Mouse (Mus musculus): ENCODE results near the gene Clec14a. TPM values are rescaled to one million over a fixed set of nuclear protein-coding genes. Genes with fewer than 3 reads are reported as not detected.
A peak's percentile ranks its signal among the peaks of the same experiment; 100 is the strongest.
"Not testable (repeated sequence)": the region's sequence is repeated elsewhere in the genome, so short reads cannot be mapped to it uniquely, and the experiment has no call there.

The Clec14a gene
- not detected in 2 replicates for polyA plus RNA-seq (2012; ENCODE audit: insufficient read depth, low replicate concordance)

- Histone ChIP-seq H3K36me3 (replicated peaks; ENCODE audit: low read length) (no peaks in the 10 kb centered on the region), H3K4me1 (peaks cover 15% of the 10 kb centered on the region), H3K9me3 (0 out of 2 replicates have a peak, but pooled peaks cover 6% of the 10 kb centered on the region), H3K4me3 (replicated peaks) (peak within 1 kb of the TSS; percentile 88), H3K27me3 (replicated peaks) (peaks cover 18% of the 10 kb centered on the region)
- TF ChIP-seq GATA1 (IDR thresholded peaks at IDR 0.05; ENCODE audit: borderline replicate concordance, low read length) (no peak), FLI1 (IDR thresholded peaks at IDR 0.05; ENCODE audit: low read length) (no peak)
Observed at GRCm38 (mm10) chr12:58268563-58269501, at the start of gene Clec14a. TSS of gene Clec14a (minus strand) at chr12:58269290.

- TF ChIP-seq GATA1 (IDR thresholded peaks at IDR 0.05; ENCODE audit: borderline replicate concordance, low read length), result no peak
- TF ChIP-seq FLI1 (IDR thresholded peaks at IDR 0.05; ENCODE audit: low read length), result no peak
- no peaks in the 10 kb centered on the region for H3K9me3 ChIP-seq
- no peaks in the 10 kb centered on the region for H3K36me3 ChIP-seq (replicated peaks; ENCODE audit: low read length)
- H3K27me3 ChIP-seq (replicated peaks), result no peaks in the 10 kb centered on the region
- no peak overlapping the region for H3K4me3 ChIP-seq (replicated peaks)
- H3K4me1 ChIP-seq, result no peaks in the 10 kb centered on the region
Observed at GRCm38 (mm10) chr12:58307835-58308234, 38.7 kb upstream of the Clec14a start.

- not testable (repeated sequence) for H3K9me3 ChIP-seq; H3K4me1 ChIP-seq; H3K4me3 ChIP-seq (replicated peaks); H3K27me3 ChIP-seq (replicated peaks); H3K36me3 ChIP-seq (replicated peaks; ENCODE audit: low read length)
Observed at GRCm38 (mm10) chr12:58306402-58306801, 37.3 kb upstream of the Clec14a start.

- no peak overlapping the region for H3K4me3 ChIP-seq (replicated peaks)
- no peaks in the 10 kb centered on the region for H3K27me3 ChIP-seq (replicated peaks)
- H3K36me3 ChIP-seq (replicated peaks; ENCODE audit: low read length), result no peaks in the 10 kb centered on the region
- TF ChIP-seq GATA1 (IDR thresholded peaks at IDR 0.05; ENCODE audit: borderline replicate concordance, low read length) (no peak), FLI1 (IDR thresholded peaks at IDR 0.05; ENCODE audit: low read length) (no peak)
- no peaks in the 10 kb centered on the region for H3K9me3 ChIP-seq
- H3K4me1 ChIP-seq, result no peaks in the 10 kb centered on the region
Observed at GRCm38 (mm10) chr12:58305567-58305966, 36.5 kb upstream of the Clec14a start.

- Histone ChIP-seq H3K4me3 (replicated peaks) (no peak overlapping the region), H3K27me3 (replicated peaks) (no peaks in the 10 kb centered on the region), H3K36me3 (replicated peaks; ENCODE audit: low read length) (no peaks in the 10 kb centered on the region), H3K4me1 (no peaks in the 10 kb centered on the region), H3K9me3 (no peaks in the 10 kb centered on the region)
- TF ChIP-seq GATA1 (IDR thresholded peaks at IDR 0.05; ENCODE audit: borderline replicate concordance, low read length) (no peak), FLI1 (IDR thresholded peaks at IDR 0.05; ENCODE audit: low read length) (no peak)
Observed at GRCm38 (mm10) chr12:58296980-58297379, 27.9 kb upstream of the Clec14a start.

- H3K4me3 ChIP-seq (replicated peaks), result no peak overlapping the region
- TF ChIP-seq FLI1 (IDR thresholded peaks at IDR 0.05; ENCODE audit: low read length) (no peak), GATA1 (IDR thresholded peaks at IDR 0.05; ENCODE audit: borderline replicate concordance, low read length) (no peak)
- H3K4me1 ChIP-seq, result peaks cover 7% of the 10 kb centered on the region
- H3K36me3 ChIP-seq (replicated peaks; ENCODE audit: low read length), result no peaks in the 10 kb centered on the region
- no peaks in the 10 kb centered on the region for H3K9me3 ChIP-seq
- no peaks in the 10 kb centered on the region for H3K27me3 ChIP-seq (replicated peaks)
Observed at GRCm38 (mm10) chr12:58285912-58286311, 16.8 kb upstream of the Clec14a start.

- Histone ChIP-seq H3K36me3 (replicated peaks; ENCODE audit: low read length) (no peaks in the 10 kb centered on the region), H3K27me3 (replicated peaks) (peaks cover 18% of the 10 kb centered on the region), H3K4me3 (replicated peaks) (no peak overlapping the region), H3K4me1 (peaks cover 15% of the 10 kb centered on the region), H3K9me3 (0 out of 2 replicates have a peak, but pooled peaks cover 6% of the 10 kb centered on the region)
- TF ChIP-seq GATA1 (IDR thresholded peaks at IDR 0.05; ENCODE audit: borderline replicate concordance, low read length), result no peak
- TF ChIP-seq FLI1 (IDR thresholded peaks at IDR 0.05; ENCODE audit: low read length), result no peak
Observed at GRCm38 (mm10) chr12:58270520-58270919, 1.4 kb upstream of the Clec14a start.

- Histone ChIP-seq H3K4me3 (replicated peaks) (no peak overlapping the region), H3K36me3 (replicated peaks; ENCODE audit: low read length) (no peaks in the 10 kb centered on the region), H3K27me3 (replicated peaks) (peaks cover 18% of the 10 kb centered on the region), H3K4me1 (peaks cover 15% of the 10 kb centered on the region), H3K9me3 (0 out of 2 replicates have a peak, but pooled peaks cover 6% of the 10 kb centered on the region)
- TF ChIP-seq GATA1 (IDR thresholded peaks at IDR 0.05; ENCODE audit: borderline replicate concordance, low read length) (no peak), FLI1 (IDR thresholded peaks at IDR 0.05; ENCODE audit: low read length) (no peak)
Observed at GRCm38 (mm10) chr12:58269505-58269904, 415 bp upstream of the Clec14a start.

- peaks cover 18% of the 10 kb centered on the region for H3K27me3 ChIP-seq (replicated peaks)
- H3K4me1 ChIP-seq, result peaks cover 15% of the 10 kb centered on the region
- H3K36me3 ChIP-seq (replicated peaks; ENCODE audit: low read length), result no peaks in the 10 kb centered on the region
- H3K4me3 ChIP-seq (replicated peaks), result peak overlapping the region; percentile 88
- no peak for TF ChIP-seq FLI1 (IDR thresholded peaks at IDR 0.05; ENCODE audit: low read length)
- no peak for TF ChIP-seq GATA1 (IDR thresholded peaks at IDR 0.05; ENCODE audit: borderline replicate concordance, low read length)
- H3K9me3 ChIP-seq, result 0 out of 2 replicates have a peak, but pooled peaks cover 6% of the 10 kb centered on the region
Observed at GRCm38 (mm10) chr12:58268186-58268562, 916 bp downstream of the Clec14a start.

- Histone ChIP-seq H3K4me3 (replicated peaks) (peak overlapping the region; percentile 88), H3K4me1 (peaks cover 15% of the 10 kb centered on the region), H3K36me3 (replicated peaks; ENCODE audit: low read length) (no peaks in the 10 kb centered on the region), H3K9me3 (0 out of 2 replicates have a peak, but pooled peaks cover 6% of the 10 kb centered on the region), H3K27me3 (replicated peaks) (peaks cover 18% of the 10 kb centered on the region)
- no peak for TF ChIP-seq GATA1 (IDR thresholded peaks at IDR 0.05; ENCODE audit: borderline replicate concordance, low read length)
- no peak for TF ChIP-seq FLI1 (IDR thresholded peaks at IDR 0.05; ENCODE audit: low read length)
Observed at GRCm38 (mm10) chr12:58267779-58268178, 1.3 kb downstream of the Clec14a start.
